Mouse (Mus musculus): ENCODE data around the gene Duxbl3.

DNA sequence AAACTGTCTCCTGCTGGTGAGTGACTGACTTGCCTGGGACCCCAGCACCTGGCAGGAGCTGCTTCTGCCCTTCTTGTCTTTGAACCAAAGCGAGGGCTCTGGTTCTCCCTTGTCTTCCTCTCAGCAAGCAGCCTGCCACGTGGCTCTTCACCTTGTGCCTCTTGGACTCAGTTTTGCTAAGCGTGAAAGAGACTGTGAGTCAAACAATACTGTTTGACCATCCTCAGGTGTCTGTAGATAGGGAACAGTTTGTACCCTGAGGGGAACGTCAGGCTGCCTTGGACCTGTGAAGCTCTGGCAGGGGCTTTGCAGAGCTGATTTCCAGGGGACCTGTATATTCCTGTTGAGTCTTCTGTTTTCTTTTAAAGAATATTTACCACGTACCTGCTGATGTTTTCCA is 39.7 kb downstream of the Duxbl3 start:
- TF ChIP-seq EP300 (IDR thresholded peaks at IDR 0.05; ENCODE audit: insufficient read depth, low read depth, low read length) (no peak), POLR2A (IDR thresholded peaks at IDR 0.05; ENCODE audit: insufficient read depth, low read length) (no peak)

Data from ES-Bruce4 (cell line).